ENCODE assay signal across 8 mouse cellular contexts in the genomic region with DNA sequence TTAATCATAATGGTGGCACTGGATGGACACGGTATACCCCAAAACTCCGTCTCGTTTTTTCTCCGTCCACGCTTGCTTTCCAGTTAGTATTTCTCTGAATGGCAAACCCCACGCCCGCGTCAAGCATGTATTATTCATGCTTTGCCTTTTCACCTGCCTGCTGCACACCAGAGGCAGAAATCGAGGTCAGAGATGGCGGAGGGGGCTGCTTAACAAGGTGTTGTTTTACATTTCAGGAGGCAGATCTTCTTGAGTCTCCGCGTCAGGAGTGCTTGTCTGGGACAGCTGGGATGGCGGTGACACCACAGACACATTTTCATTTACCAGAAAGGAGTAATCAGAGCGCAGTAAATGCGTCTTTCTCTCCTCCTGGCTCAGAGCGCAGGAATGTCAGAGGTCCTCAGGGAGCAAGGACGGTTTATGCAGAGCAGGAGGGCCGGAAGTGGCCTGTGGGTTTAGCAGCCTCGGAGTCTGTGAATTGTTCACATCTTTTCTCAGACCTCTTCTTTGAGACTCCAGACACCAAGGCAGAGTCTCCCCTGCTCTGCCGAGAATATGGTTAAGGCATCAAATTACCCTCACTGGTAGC.
DNase-seq lines count a peak whose midpoint lies in the region; ATAC-seq and TF ChIP-seq lines count a peak whose summit lies in the region.

No protein-coding gene starts in this region.

- 0 out of 2 replicates have a peak, but pooled peaks cover 6% of the 10 kb centered on the region for H3K36me3 ChIP-seq in heart, embryonic 10.5 days
- no peaks in the 10 kb centered on the region for H3K36me3 ChIP-seq in embryonic facial prominence, embryonic 14.5 days (ENCODE audit: control insufficient read depth, insufficient read depth, low read length)
- no peaks in the 10 kb centered on the region for H3K36me3 ChIP-seq in kidney, postnatal 0 days (ENCODE audit: insufficient read depth, low read length)
- H3K36me3 ChIP-seq in forebrain, embryonic 11.5 days (ENCODE audit: control insufficient read depth, insufficient read depth, low read length), result no peaks in the 10 kb centered on the region

- H3K9me3 ChIP-seq in heart, embryonic 10.5 days, result no peaks in the 10 kb centered on the region
- H3K9me3 ChIP-seq in embryonic facial prominence, embryonic 14.5 days (ENCODE audit: control insufficient read depth, low read length), result no peaks in the 10 kb centered on the region
- no peaks in the 10 kb centered on the region for H3K9me3 ChIP-seq in kidney, postnatal 0 days (replicated peaks; ENCODE audit: low read length)
- no peaks in the 10 kb centered on the region; the same call in 1 of the 2 replicates for H3K9me3 ChIP-seq in forebrain, embryonic 11.5 days (ENCODE audit: control insufficient read depth, low read length)

- H3K27ac ChIP-seq in heart, embryonic 10.5 days, result peak overlapping the region; percentile 1; the same call in 1 of the 2 replicates
- H3K27ac ChIP-seq in embryonic facial prominence, embryonic 14.5 days (replicated peaks; ENCODE audit: low read depth, low read length), result peak overlapping the region; percentile 66
- peak overlapping the region; percentile 58 for H3K27ac ChIP-seq in kidney, postnatal 0 days
- H3K27ac ChIP-seq in forebrain, embryonic 11.5 days (ENCODE audit: low read depth, low read length), result no peak overlapping the region

- WGBS in heart, embryonic 10.5 days, result 70% methylated on average over 20 of the region's 20 CpGs
- WGBS in embryonic facial prominence, embryonic 14.5 days, result 36% methylated on average over 20 of the region's 20 CpGs
- 33% methylated on average over 20 of the region's 20 CpGs for WGBS in kidney, postnatal 0 days
- 79% methylated on average over 20 of the region's 20 CpGs for WGBS in forebrain, embryonic 11.5 days

- DNase-seq in heart, embryonic 10.5 days (ENCODE audit: low spot score), result no peak
- no peak for DNase-seq in heart, adult 8-10 months (ENCODE audit: low spot score)
- DNase-seq in embryonic facial prominence, embryonic 14.5 days (ENCODE audit: low spot score), result peak; percentile 76
- peak; percentile 61 for DNase-seq in kidney, postnatal 0 days (ENCODE audit: low spot score)
- DNase-seq in skeletal muscle tissue, adult 2 months (ENCODE audit: low read depth, low spot score), result peak; percentile 29
- no peak for DNase-seq in forebrain, embryonic 11.5 days (ENCODE audit: low spot score)
- no peak for DNase-seq in adrenal gland, adult 18-20 months (ENCODE audit: low spot score in 2 of 2)

- H3K4me3 ChIP-seq in heart, embryonic 10.5 days, result no peak overlapping the region
- H3K4me3 ChIP-seq in embryonic facial prominence, embryonic 14.5 days (ENCODE audit: low read depth, low read length), result no peak overlapping the region
- H3K4me3 ChIP-seq in kidney, postnatal 0 days (replicated peaks; ENCODE audit: low read depth, low read length), result no peak overlapping the region
- H3K4me3 ChIP-seq in forebrain, embryonic 11.5 days (ENCODE audit: low read depth, low read length), result no peak overlapping the region

- peak overlapping the region; percentile 47; the same call in 1 of the 2 replicates for H3K9ac ChIP-seq in embryonic facial prominence, embryonic 14.5 days (ENCODE audit: low read depth, low read length)
- no peak overlapping the region for H3K9ac ChIP-seq in kidney, postnatal 0 days (ENCODE audit: low read depth, low read length)
- H3K9ac ChIP-seq in forebrain, embryonic 11.5 days (ENCODE audit: low read length), result no peak overlapping the region

- H3K4me1 ChIP-seq in heart, embryonic 10.5 days, result peaks cover 14% of the 10 kb centered on the region
- peaks cover 12% of the 10 kb centered on the region for H3K4me1 ChIP-seq in embryonic facial prominence, embryonic 14.5 days (ENCODE audit: control insufficient read depth, insufficient read depth, low read length)
- peaks cover 21% of the 10 kb centered on the region; the same call in 1 of the 2 replicates for H3K4me1 ChIP-seq in kidney, postnatal 0 days (replicated peaks; ENCODE audit: insufficient read depth, low read length)
- no peaks in the 10 kb centered on the region for H3K4me1 ChIP-seq in forebrain, embryonic 11.5 days (replicated peaks; ENCODE audit: control insufficient read depth, insufficient read depth, low read length)

- no peaks in the 10 kb centered on the region for H3K27me3 ChIP-seq in heart, embryonic 10.5 days (ENCODE audit: insufficient read depth, poor library complexity, severe bottlenecking)
- H3K27me3 ChIP-seq in embryonic facial prominence, embryonic 14.5 days (replicated peaks; ENCODE audit: control insufficient read depth, insufficient read depth, low read length), result no peaks in the 10 kb centered on the region
- H3K27me3 ChIP-seq in kidney, postnatal 0 days (ENCODE audit: insufficient read depth, low read length), result no peaks in the 10 kb centered on the region
- no peaks in the 10 kb centered on the region for H3K27me3 ChIP-seq in forebrain, embryonic 11.5 days (ENCODE audit: control insufficient read depth, insufficient read depth, low read length)

- peak overlapping the region; percentile 42 for H3K4me2 ChIP-seq in embryonic facial prominence, embryonic 14.5 days (ENCODE audit: low read depth, low read length)
- H3K4me2 ChIP-seq in kidney, postnatal 0 days (ENCODE audit: low read length), result peak overlapping the region; percentile 46
- H3K4me2 ChIP-seq in forebrain, embryonic 11.5 days (ENCODE audit: low read depth, low read length, severe bottlenecking), result no peak overlapping the region

- ATAC-seq in embryonic facial prominence, embryonic 14.5 days (ENCODE audit: low read depth), result peak; percentile 54; the same call in 1 of the 2 replicates
- no peak for ATAC-seq in kidney, postnatal 0 days (replicated peaks; ENCODE audit: low FRiP score, low read depth)
- ATAC-seq in forebrain, embryonic 11.5 days (replicated peaks; ENCODE audit: low FRiP score), result no peak
- no peak for ATAC-seq in CD4-positive, CD25-positive, alpha-beta regulatory T cell, adult 4 months

- no peak; the same call in 1 of the 2 replicates for TF ChIP-seq CTCF in kidney, postnatal 0 days (IDR thresholded peaks at IDR 0.05; ENCODE audit: low read depth)

Comparison
In these comparisons a context has a peak if more than half of its experiments do, and no peak if none do; other contexts are left out.
1. DNase-seq: peak in embryonic facial prominence, embryonic 14.5 days (single experiment), kidney, postnatal 0 days (single experiment) and skeletal muscle tissue, adult 2 months (single experiment); none in heart, embryonic 10.5 days (single experiment), heart, adult 8-10 months (single experiment), forebrain, embryonic 11.5 days (single experiment) and adrenal gland, adult 18-20 months (0 of 2).